Mouse (Mus musculus) heart, embryonic 11.5 days (tissue): ENCODE data around the gene Gm7137. TPM values are rescaled to one million over a fixed set of nuclear protein-coding genes. Genes with fewer than 3 reads are reported as not detected.
"Not testable (repeated sequence)": the region's sequence is repeated elsewhere in the genome, so short reads cannot be mapped to it uniquely, and the experiment has no call there.

Experiments used
- ATAC-seq: fragments of 200-750 bp; cut with Nextera tagmentation; replicated peaks from 2 replicates; pipeline ENCODE4 v1.8.0; 2017; ENCODE audit warnings: moderate library complexity; ENCODE audit not compliant: insufficient number of reproducible peaks, low FRiP score, low TSS enrichment
- H3K27ac ChIP-seq: fragments of 300-500 bp; sonication (generic); 2 replicates; pipeline ENCODE4 v1.5.1; 2014; ENCODE audit warnings: mild to moderate bottlenecking, low read depth, low read length
- H3K27me3 ChIP-seq: fragments of 300-500 bp; sonication (generic); 2 replicates; pipeline ENCODE4 v1.6.1; 2014; ENCODE audit warnings: mild to moderate bottlenecking, low read length, mixed read lengths; ENCODE audit not compliant: control insufficient read depth, insufficient read depth
- H3K36me3 ChIP-seq: fragments of 300-500 bp; sonication (generic); 2 replicates; pipeline ENCODE4 v1.6.1; 2014; ENCODE audit warnings: mild to moderate bottlenecking, low read length, moderate library complexity, mixed read lengths; ENCODE audit not compliant: control insufficient read depth, insufficient read depth
- H3K4me1 ChIP-seq: fragments of 300-500 bp; sonication (generic); 2 replicates; pipeline ENCODE4 v1.6.1; 2014; ENCODE audit warnings: low read length; ENCODE audit not compliant: control insufficient read depth, insufficient read depth
- H3K4me2 ChIP-seq: fragments of 300-500 bp; sonication (generic); 2 replicates; pipeline ENCODE4 v1.6.1; 2014; ENCODE audit warnings: mild to moderate bottlenecking, moderate library complexity
- H3K4me3 ChIP-seq: fragments of 300-500 bp; sonication (generic); 2 replicates; pipeline ENCODE4 v1.5.1; 2014; ENCODE audit warnings: low read depth, low read length
- H3K9ac ChIP-seq: fragments of 300-500 bp; sonication (generic); 2 replicates; pipeline ENCODE4 v1.6.1; 2014; ENCODE audit warnings: mild to moderate bottlenecking, low read depth, low read length, moderate library complexity
- H3K9me3 ChIP-seq: fragments of 300-500 bp; sonication (generic); replicated peaks from 2 replicates; pipeline ENCODE4 v1.6.1; 2016; ENCODE audit warnings: low read length; ENCODE audit not compliant: control insufficient read depth
- WGBS: fragments of 180-500 bp; shearing (Covaris S2); extraction: QIAGEN DNeasy Blood & Tissue Kit; methylation state at CpG from one replicate; pipeline ENCODE4 v1.1.7; 2014; ENCODE audit not compliant: insufficient replicate concordance; 5-methylcytosine and 5-hydroxymethylcytosine counted together
- polyA plus RNA-seq: library from polyadenylated mRNA; unstranded; fragments of >200 nt; fragmentation: Nextera tagmentation; extraction: Ambion mirVana; gene quantifications from 2 replicates; pipeline ENCODE4 v1.2.1, GENCODE M21; 2014

The Gm7137 gene
- polyA plus RNA-seq, 1 experiment from 2014 or later = not detected

DNA sequence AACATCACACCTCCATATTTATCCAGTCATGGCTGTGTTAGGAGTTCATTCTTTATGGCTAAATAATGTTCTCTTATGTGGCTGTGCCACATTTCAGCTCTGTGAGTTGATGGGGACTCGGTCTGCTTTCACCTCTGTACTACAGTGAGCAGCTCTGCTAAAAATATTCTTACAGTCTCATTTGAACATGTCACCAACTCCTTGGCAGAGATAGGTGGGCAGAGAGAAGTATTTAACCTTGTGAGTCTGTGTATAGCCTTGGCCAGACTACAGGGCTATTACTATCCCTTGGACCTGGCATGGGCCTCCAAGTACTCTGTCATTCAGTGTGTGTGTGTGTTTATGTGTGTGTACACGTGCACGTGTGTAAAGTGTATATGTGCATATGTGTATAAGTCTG is 15.9 kb downstream of the Gm7137 start:
- H3K4me3 ChIP-seq, ATAC-seq, H3K9ac ChIP-seq, H3K9me3 ChIP-seq, H3K36me3 ChIP-seq, H3K4me2 ChIP-seq, H3K27ac ChIP-seq, H3K27me3 ChIP-seq, H3K4me1 ChIP-seq: not testable (repeated sequence)
- 43% methylated on average over 1 of the region's 3 CpGs for WGBS

GRCm38 (mm10) chr10:77771225-77771624 is 16.8 kb downstream of the Gm7137 start, which contains the start of gene Gm3238:
Gm3238 (minus strand) TSS chr10:77771325.
- H3K9me3 ChIP-seq, H3K4me2 ChIP-seq, H3K36me3 ChIP-seq, H3K4me3 ChIP-seq, ATAC-seq, H3K9ac ChIP-seq, H3K27ac ChIP-seq, H3K4me1 ChIP-seq, H3K27me3 ChIP-seq: not testable (repeated sequence)
- WGBS = 50% methylated on average over 1 of the region's 1 CpGs

DNA sequence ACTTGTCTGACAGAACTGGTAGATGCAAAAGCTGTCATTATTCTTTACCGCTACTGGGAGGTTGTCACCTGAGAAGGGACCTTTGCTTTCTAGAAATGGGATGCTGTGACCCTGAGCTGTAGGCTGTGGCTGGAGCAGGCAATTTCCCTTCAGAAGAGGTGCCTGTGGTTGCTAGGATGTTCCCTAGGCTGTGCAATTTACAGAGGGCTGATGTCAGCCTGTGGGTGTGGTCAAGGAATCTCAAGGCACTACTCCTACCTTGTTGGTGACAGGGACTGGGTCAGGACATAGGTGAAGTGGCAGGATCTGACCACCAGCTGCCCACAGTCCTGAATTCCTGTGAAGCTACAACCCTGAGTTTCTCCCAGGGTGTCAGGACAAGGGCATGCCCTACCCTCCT is 18.3 kb downstream of the Gm7137 start:
- Histone ChIP-seq H3K4me1 (no peaks in the 10 kb centered on the region), H3K4me2 (no peak overlapping the region), H3K9ac (no peak overlapping the region), H3K36me3 (no peaks in the 10 kb centered on the region), H3K9me3 (no peaks in the 10 kb centered on the region), H3K27me3 (no peaks in the 10 kb centered on the region), H3K27ac (no peak overlapping the region), H3K4me3 (no peak overlapping the region)
- 68% methylated on average over 1 of the region's 1 CpGs for WGBS
- no peak for ATAC-seq

GRCm38 (mm10) chr10:77759582-77759981 is 28.4 kb downstream of the Gm7137 start, which contains the start of gene Gm3233:
Gm3233 (minus strand) TSS chr10:77759682.
- H3K9ac ChIP-seq, H3K9me3 ChIP-seq, H3K4me2 ChIP-seq, H3K4me3 ChIP-seq, H3K27ac ChIP-seq, H3K4me1 ChIP-seq, ATAC-seq, H3K36me3 ChIP-seq, H3K27me3 ChIP-seq: not testable (repeated sequence)
- no CpG with 5 or more reads among the region's 1 CpGs for WGBS

DNA sequence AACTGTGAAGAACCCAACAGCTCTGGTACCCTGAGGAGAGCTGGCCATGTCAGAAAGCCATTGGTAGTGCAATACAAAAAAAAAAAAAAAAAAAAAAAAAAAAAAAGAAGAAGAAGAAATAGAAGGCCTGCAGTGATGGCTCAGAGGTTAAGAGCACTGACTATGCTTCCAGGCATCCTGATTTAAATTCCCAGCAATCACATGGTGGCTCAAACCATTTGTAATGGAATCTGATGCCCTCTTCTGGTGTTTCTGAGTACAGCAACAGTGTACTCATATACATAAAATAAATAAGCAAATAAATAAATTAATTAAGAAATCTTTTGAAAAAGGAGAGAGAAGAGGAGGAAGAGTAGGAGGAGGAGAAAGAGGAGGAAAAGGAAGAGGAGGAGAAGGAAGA is 34.6 kb downstream of the Gm7137 start:
- Histone ChIP-seq H3K36me3 (no peaks in the 10 kb centered on the region), H3K9ac (no peak overlapping the region), H3K9me3 (no peaks in the 10 kb centered on the region), H3K27ac (no peak overlapping the region), H3K4me1 (no peaks in the 10 kb centered on the region), H3K27me3 (no peaks in the 10 kb centered on the region), H3K4me3 (no peak overlapping the region), H3K4me2 (no peak overlapping the region)
- no peak for ATAC-seq

DNA sequence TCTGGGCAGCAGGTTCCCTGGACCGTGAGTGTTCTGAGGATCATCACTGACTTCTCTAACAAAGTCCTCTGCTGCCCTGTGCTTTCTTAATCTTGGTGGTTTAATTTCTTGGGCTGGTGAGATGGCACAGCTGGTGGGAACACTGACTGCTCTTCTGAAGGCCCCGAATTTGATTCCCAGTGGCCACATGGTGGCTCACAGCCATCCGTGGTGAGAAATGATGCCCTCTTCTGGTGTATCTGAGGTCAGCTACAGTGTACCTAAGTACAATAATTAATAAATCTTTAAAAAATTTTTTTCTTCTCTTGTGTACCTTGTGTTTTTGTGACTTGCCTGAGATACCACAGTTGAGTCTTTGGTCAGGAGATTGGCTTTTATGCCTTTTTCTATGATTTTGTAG is 35.7 kb downstream of the Gm7137 start:
- H3K9me3 ChIP-seq, H3K27me3 ChIP-seq, H3K4me1 ChIP-seq, H3K36me3 ChIP-seq, ATAC-seq, H3K4me3 ChIP-seq, H3K9ac ChIP-seq, H3K4me2 ChIP-seq, H3K27ac ChIP-seq: not testable (repeated sequence)
- WGBS = 47% methylated on average over 3 of the region's 3 CpGs

GRCm38 (mm10) chr10:77751254-77751653 is 36.7 kb downstream of the Gm7137 start, which contains the start of gene Gm9736:
Gm9736 (minus strand) TSS chr10:77751354.
- H3K4me1 ChIP-seq, H3K36me3 ChIP-seq, H3K9me3 ChIP-seq, H3K4me2 ChIP-seq, H3K27ac ChIP-seq, ATAC-seq, H3K4me3 ChIP-seq, H3K9ac ChIP-seq, H3K27me3 ChIP-seq: not testable (repeated sequence)
- 46% methylated on average over 1 of the region's 1 CpGs for WGBS

- H3K9ac ChIP-seq, H3K9me3 ChIP-seq, H3K36me3 ChIP-seq, H3K4me3 ChIP-seq, H3K4me1 ChIP-seq, H3K27me3 ChIP-seq, ATAC-seq, H3K27ac ChIP-seq, H3K4me2 ChIP-seq: not testable (repeated sequence)
- WGBS = 65% methylated on average over 1 of the region's 1 CpGs
Observed at GRCm38 (mm10) chr10:77750686-77751085, 37.3 kb downstream of the Gm7137 start.

DNA sequence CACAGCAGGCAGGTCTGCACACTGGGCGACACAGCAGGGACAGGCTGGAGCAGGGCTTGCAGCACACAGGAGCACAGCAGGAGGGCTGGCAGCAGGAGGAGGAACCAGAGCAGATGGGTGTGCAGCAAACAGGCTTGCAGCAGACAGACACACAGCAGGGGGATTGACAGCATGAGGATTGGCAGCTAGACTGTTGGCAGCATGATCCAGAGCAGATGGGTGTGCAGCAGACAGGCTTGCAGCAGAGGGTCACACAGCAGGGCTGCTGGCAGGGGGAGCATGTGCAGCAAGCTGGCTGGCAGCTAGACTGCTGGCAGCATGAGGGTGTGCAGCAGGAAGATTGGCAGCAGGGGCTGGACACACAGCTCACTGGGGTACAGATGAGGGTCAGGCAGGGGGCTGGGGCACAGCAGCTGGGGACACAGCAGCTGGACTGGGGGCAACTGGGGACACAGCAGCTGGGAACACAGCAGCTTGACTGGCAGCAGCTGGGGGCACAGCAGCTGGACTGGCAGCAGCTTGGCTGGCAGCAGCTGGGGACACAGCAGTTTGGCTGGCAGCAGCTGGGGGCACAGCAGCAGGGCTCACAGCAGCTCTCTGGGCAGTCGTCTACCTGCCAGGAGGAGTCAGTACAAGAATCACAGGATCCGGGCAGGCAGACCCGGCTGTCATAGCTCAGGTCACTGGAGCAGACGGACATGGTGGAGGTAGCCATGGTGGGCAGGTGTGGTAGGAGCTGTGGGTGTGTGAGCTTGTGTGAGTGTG is 45.9 kb downstream of the Gm7137 start, which contains the start of gene Gm18596:
TSS of gene Gm18596 (minus strand) at position 715 of the 765 bp plus-strand sequence.
- not testable (repeated sequence) for ATAC-seq, H3K9ac ChIP-seq, H3K9me3 ChIP-seq, H3K36me3 ChIP-seq, H3K27me3 ChIP-seq, H3K27ac ChIP-seq, H3K4me2 ChIP-seq, H3K4me3 ChIP-seq, H3K4me1 ChIP-seq
- 50% methylated on average over 4 of the region's 5 CpGs for WGBS
